Mouse (Mus musculus) retina, postnatal 7 days (tissue): ENCODE data around the gene Vps36.

ENCODE experiments used
- DNase-seq: peaks from one replicate; pipeline ENCODE4 v3.0.0-alpha.2; 2012; ENCODE audit warnings: low read depth, low spot score

Gene Vps36

GRCm38 (mm10) chr8:22192660-22193431 lies at the start of gene Vps36:
Gene Vps36 (plus strand): TSS chr8:22192809.
- DNase-seq, result peak; percentile 83

- DNase-seq, result no peak
These were observed 48.7 kb upstream of the Vps36 start for GRCm38 (mm10) chr8:22143764-22144491.

- DNase-seq, result no peak
These were observed 46.8 kb upstream of the Vps36 start for GRCm38 (mm10) chr8:22145831-22146230.

GRCm38 (mm10) chr8:22147706-22148366 lies 44.8 kb upstream of the Vps36 start:
- no peak for DNase-seq

- no peak for DNase-seq
These were observed 44.3 kb upstream of the Vps36 start for GRCm38 (mm10) chr8:22148367-22148740.

- DNase-seq, result no peak
These were observed 42.8 kb upstream of the Vps36 start for GRCm38 (mm10) chr8:22149643-22150344.

GRCm38 (mm10) chr8:22150345-22150663 lies 42.3 kb upstream of the Vps36 start:
- DNase-seq, result no peak

- DNase-seq, result no peak
These were observed 30.4 kb upstream of the Vps36 start for GRCm38 (mm10) chr8:22162206-22162605.

GRCm38 (mm10) chr8:22164431-22164830 lies 28.2 kb upstream of the Vps36 start:
- no peak for DNase-seq

GRCm38 (mm10) chr8:22165251-22166079 lies 27.1 kb upstream of the Vps36 start:
- no peak for DNase-seq

GRCm38 (mm10) chr8:22166080-22166603 lies 26.5 kb upstream of the Vps36 start, which contains the start of gene Nek3:
Gene Nek3 (minus strand): TSS chr8:22166435.
- DNase-seq, result peak; percentile 89

GRCm38 (mm10) chr8:22169167-22169566 lies 23.4 kb upstream of the Vps36 start:
- DNase-seq, result no peak

- DNase-seq, result no peak
These were observed 16.6 kb upstream of the Vps36 start for GRCm38 (mm10) chr8:22175966-22176365.

- no peak for DNase-seq
These were observed 7.7 kb upstream of the Vps36 start for GRCm38 (mm10) chr8:22184884-22185283.

GRCm38 (mm10) chr8:22185431-22186397 lies 6.9 kb upstream of the Vps36 start, which contains the start of gene Ckap2:
Gene Ckap2 (minus strand): TSS chr8:22185819.
- DNase-seq, result peak; percentile 85

- no peak for DNase-seq
These were observed 912 bp downstream of the Vps36 start for GRCm38 (mm10) chr8:22193432-22194010.

- no peak for DNase-seq
These were observed 5.3 kb downstream of the Vps36 start for GRCm38 (mm10) chr8:22197914-22198313.

GRCm38 (mm10) chr8:22199481-22199880 lies 6.9 kb downstream of the Vps36 start:
- no peak for DNase-seq

GRCm38 (mm10) chr8:22207535-22207934 lies 14.9 kb downstream of the Vps36 start:
- no peak for DNase-seq
